Mouse (Mus musculus) thymus, adult 2 months (tissue): Measurements from ENCODE around the gene Creb3l2. TPM values are rescaled to one million over a fixed set of nuclear protein-coding genes. Genes with fewer than 3 reads are reported as not detected.

Experiments used
- DNase-seq: peaks from one replicate; pipeline ENCODE4 v3.0.0; 2021
- H3K27ac ChIP-seq: fragments of 200-500 bp; 2 replicates; pipeline ENCODE4 v1.5.1; 2012; ENCODE audit warnings: low read length, control low read depth; ENCODE audit not compliant: control insufficient read depth, insufficient read depth
- H3K27me3 ChIP-seq: fragments of 200-500 bp; 2 replicates; pipeline ENCODE4 v1.6.1; 2012; ENCODE audit warnings: mild to moderate bottlenecking, low read length, moderate library complexity, mixed read lengths; ENCODE audit not compliant: control insufficient read depth, insufficient read depth
- H3K36me3 ChIP-seq: fragments of 200-500 bp; 2 replicates; pipeline ENCODE4 v1.6.1; 2012; ENCODE audit warnings: mild to moderate bottlenecking, low read length, moderate library complexity; ENCODE audit not compliant: control insufficient read depth, insufficient read depth
- H3K4me1 ChIP-seq: fragments of 200-500 bp; replicated peaks from 2 replicates; pipeline ENCODE4 v1.6.1; 2012; ENCODE audit warnings: low read length; ENCODE audit not compliant: control insufficient read depth, insufficient read depth
- H3K4me3 ChIP-seq: fragments of 200-500 bp; 2 replicates; pipeline ENCODE4 v1.5.1; 2012; ENCODE audit warnings: mild to moderate bottlenecking, low read length, control low read depth, moderate library complexity; ENCODE audit not compliant: control insufficient read depth, insufficient read depth
- CTCF ChIP-seq: fragments of 200-500 bp; IDR thresholded peaks from 2 replicates; pipeline ENCODE4 v1.5.1; 2012; ENCODE audit warnings: mild to moderate bottlenecking, control low read depth, low read length, moderate library complexity, borderline replicate concordance; ENCODE audit not compliant: control insufficient read depth, poor library complexity, insufficient read depth; ENCODE audit errors: extremely low read depth
- POLR2A ChIP-seq: fragments of 200-500 bp; IDR thresholded peaks from 2 replicates; pipeline ENCODE4 v1.6.1; 2012; ENCODE audit warnings: mild to moderate bottlenecking, low read length, control low read depth, moderate library complexity; ENCODE audit not compliant: control insufficient read depth, poor library complexity, insufficient read depth; ENCODE audit errors: extremely low read depth
- WGBS: fragments of 180-500 bp; shearing (Covaris S2); methylation state at CpG from one replicate; pipeline ENCODE4 v1.1.7; 2018; 5-methylcytosine and 5-hydroxymethylcytosine counted together
- polyA plus RNA-seq: library from polyadenylated mRNA; depleted of rRNA; stranded (reverse); fragments of >200 nt; gene quantifications from 2 replicates; pipeline ENCODE4 v1.2.3, GENCODE M21; 2012

Gene Creb3l2
- polyA plus RNA-seq, 1 experiment: 9.9 TPM

- H3K27ac ChIP-seq: no peak overlapping the region
- H3K4me3 ChIP-seq: no peak overlapping the region
- H3K27me3 ChIP-seq: no peaks in the 10 kb centered on the region
- H3K36me3 ChIP-seq: no peaks in the 10 kb centered on the region
- peaks cover 11% of the 10 kb centered on the region for H3K4me1 ChIP-seq
- 48% methylated on average over 4 of the region's 4 CpGs for WGBS
- no peak for TF ChIP-seq POLR2A
- no peak for TF ChIP-seq CTCF
- DNase-seq: peak; percentile 18
These were observed 835 bp upstream of the Creb3l2 start for GRCm38 (mm10) chr6:37442781-37443180.

GRCm38 (mm10) chr6:37441251-37442011 lies 515 bp downstream of the Creb3l2 start:
- WGBS: under 1% methylated on average over 40 of the region's 40 CpGs
- H3K36me3 ChIP-seq: no peaks in the 10 kb centered on the region
- no peak for DNase-seq

GRCm38 (mm10) chr6:37440491-37441250 lies 1.3 kb downstream of the Creb3l2 start:
- TF ChIP-seq CTCF (no peak), POLR2A (no peak)
- 25% methylated on average over 12 of the region's 12 CpGs for WGBS
- DNase-seq: peak; percentile 20
- peaks cover 11% of the 10 kb centered on the region for H3K4me1 ChIP-seq
- H3K27ac ChIP-seq: no peak overlapping the region; the same call in 1 of the 2 replicates
- no peaks in the 10 kb centered on the region for H3K36me3 ChIP-seq
- no peaks in the 10 kb centered on the region for H3K27me3 ChIP-seq
- H3K4me3 ChIP-seq: peak overlapping the region; percentile 19

More at GRCm38 (mm10) chr6:37441251-37442011, 515 bp downstream of the Creb3l2 start:
- Histone ChIP-seq H3K4me3 (peak overlapping the region; percentile 83), H3K4me1 (peaks cover 11% of the 10 kb centered on the region), H3K27me3 (no peaks in the 10 kb centered on the region), H3K27ac (no peak overlapping the region)
- TF ChIP-seq CTCF (no peak), POLR2A (no peak)

GRCm38 (mm10) chr6:37439676-37440490 lies 2.1 kb downstream of the Creb3l2 start:
- no peaks in the 10 kb centered on the region for H3K36me3 ChIP-seq
- no peak overlapping the region for H3K27ac ChIP-seq
- no peak for TF ChIP-seq POLR2A
- no peak for TF ChIP-seq CTCF
- no peak for DNase-seq
- WGBS: 81% methylated on average over 13 of the region's 13 CpGs
- no peak overlapping the region for H3K4me3 ChIP-seq
- H3K4me1 ChIP-seq: peaks cover 11% of the 10 kb centered on the region
- no peaks in the 10 kb centered on the region for H3K27me3 ChIP-seq

- WGBS: 95% methylated on average over 3 of the region's 3 CpGs
- peaks cover 11% of the 10 kb centered on the region for H3K4me1 ChIP-seq
- no peak overlapping the region for H3K27ac ChIP-seq
- no peaks in the 10 kb centered on the region for H3K27me3 ChIP-seq
- TF ChIP-seq CTCF (no peak), POLR2A (no peak)
- no peaks in the 10 kb centered on the region for H3K36me3 ChIP-seq
- DNase-seq: no peak
- H3K4me3 ChIP-seq: no peak overlapping the region
These were observed 3.4 kb downstream of the Creb3l2 start for GRCm38 (mm10) chr6:37438510-37438909.

GRCm38 (mm10) chr6:37437086-37437485 lies 4.9 kb downstream of the Creb3l2 start:
- Histone ChIP-seq H3K27ac (no peak overlapping the region), H3K4me1 (peaks cover 8% of the 10 kb centered on the region), H3K27me3 (no peaks in the 10 kb centered on the region), H3K36me3 (no peaks in the 10 kb centered on the region), H3K4me3 (no peak overlapping the region)
- no peak for DNase-seq
- 98% methylated on average over 13 of the region's 13 CpGs for WGBS
- no peak for TF ChIP-seq POLR2A
- no peak for TF ChIP-seq CTCF
